Mouse (Mus musculus) spleen, postnatal 14 days (tissue): Measurements from ENCODE around the gene C87977.
"Not testable (repeated sequence)": the region's sequence is repeated elsewhere in the genome, so short reads cannot be mapped to it uniquely, and the experiment has no call there.

Experiments
- DNase-seq, 2 experiments: peaks; one replicate each; pipeline ENCODE4 v3.0.0; 2021 to 2022; ENCODE audit warnings: low spot score in 2 of 2

C87977 gene

DNA sequence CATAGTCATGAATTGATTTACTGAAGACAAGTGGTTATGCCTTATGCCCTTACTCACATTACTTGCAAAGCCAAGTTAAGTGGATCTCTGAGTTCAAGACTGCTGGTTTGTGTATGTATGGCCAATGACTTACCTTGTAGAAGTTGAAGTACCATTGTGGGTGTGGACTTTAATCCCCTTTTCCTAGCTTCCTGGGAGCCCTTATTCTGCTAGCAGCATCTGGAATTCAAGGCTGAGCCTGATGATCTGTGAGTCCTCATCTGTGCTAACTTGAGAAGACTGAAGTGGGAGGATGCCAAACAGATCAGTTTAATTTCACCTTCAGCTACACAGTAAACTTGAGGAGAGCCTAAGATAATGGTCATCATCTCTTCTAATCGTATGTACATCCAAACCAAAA, at the start of gene C87977:
C87977 (minus strand) TSS at position 101 of the 400 bp plus-strand sequence.
- DNase-seq, result not testable (repeated sequence)

DNA sequence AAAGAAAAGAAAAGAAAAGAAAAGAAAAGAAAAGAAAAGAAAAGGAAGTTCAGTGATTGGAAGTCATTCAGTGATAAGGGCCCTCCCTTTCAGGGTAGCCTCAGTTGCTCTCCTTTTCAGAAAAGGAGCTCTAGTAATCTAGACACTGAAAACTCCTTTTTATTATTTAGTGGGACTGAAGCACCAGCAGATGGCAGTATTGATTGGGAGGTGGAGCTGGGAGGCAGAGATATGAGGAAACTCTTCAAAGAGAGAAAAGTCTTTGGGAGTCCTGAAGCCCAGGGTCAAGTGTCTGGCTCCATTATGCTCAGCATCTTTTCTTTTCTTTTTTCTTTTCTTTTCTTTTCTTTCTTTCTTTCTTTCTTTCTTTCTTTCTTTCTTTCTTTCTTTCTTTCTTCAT, 41.6 kb upstream of the C87977 start:
- DNase-seq, result not testable (repeated sequence)

DNA sequence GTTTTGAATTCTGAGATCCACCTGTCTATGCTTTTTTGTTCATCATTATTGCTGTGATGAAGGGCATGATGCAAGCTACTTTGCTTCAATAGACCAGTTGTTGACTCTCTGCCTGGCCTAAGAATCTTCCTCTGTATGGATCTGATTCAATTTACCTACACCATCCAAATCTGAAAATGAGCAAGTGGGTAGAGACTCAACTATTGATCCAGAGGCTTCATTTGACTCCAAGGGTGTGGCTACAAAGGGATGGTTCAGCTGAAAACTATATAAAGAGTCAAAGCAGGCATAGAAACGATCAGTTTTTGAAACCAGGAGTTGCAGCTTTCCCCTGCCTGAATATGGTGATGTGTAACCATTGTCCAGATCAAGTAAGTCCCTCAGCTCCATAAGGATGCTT, 22.7 kb downstream of the C87977 start, which contains the start of gene Oog2:
Oog2 (plus strand) TSS at position 301 of the 400 bp plus-strand sequence.
- no peak for DNase-seq

DNA sequence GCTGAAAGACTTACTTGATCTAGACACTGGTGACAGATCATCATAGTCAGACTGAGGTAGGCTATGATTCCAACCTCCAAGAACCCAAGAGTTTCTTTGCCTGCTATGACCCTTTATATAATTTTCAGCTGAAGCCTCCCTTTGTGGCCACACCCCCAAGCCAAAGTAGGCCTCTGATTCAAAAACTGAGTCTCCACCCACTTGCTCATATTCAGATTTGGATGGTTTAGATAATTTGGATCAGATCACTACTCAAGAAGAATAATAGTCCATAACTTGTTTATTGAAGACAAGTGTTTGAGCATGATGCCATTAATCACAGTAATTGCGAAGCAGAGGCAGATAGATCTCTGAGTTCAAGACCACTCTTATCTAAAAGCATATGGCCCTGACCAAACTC, 50.6 kb downstream of the C87977 start, which contains the start of gene Oog3:
Oog3 (minus strand) TSS at position 101 of the 400 bp plus-strand sequence.
- no peak for DNase-seq
